ENCODE assay signal across 11 mouse cellular contexts in the genomic region with DNA sequence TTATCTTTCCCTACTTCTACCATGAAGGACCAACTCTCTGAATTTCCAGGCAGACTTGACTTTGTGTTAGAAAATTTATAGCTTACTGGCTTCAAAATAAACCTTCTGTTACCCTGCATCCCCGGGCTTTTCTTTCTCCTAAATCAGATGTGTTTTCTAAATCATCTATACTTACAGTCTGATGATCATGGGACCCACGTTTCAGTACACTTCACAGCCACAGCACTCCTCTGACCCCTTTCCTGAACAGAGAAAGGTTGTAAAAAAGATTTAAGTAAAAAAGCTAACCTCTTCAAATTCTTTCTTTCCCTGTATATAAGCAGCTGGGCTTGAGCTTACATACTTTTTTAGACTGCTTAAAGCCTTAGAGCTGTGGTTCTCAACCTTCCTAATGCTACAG.
"Had no signal": no experiment of that assay in that cellular context is flagged by ENCODE, and none has a peak within 500 bp of the region (broad histone marks: within the 10 kb centered on the region; RNA-seq: fewer than 3 reads in every experiment).

No protein-coding gene starts in this region.

- H3K4me2 ChIP-seq: liver, embryonic 13.5 days; midbrain, embryonic 11.5 days had no signal

- H3K4me1 ChIP-seq: liver, embryonic 13.5 days had no signal

- H3K4me3 ChIP-seq: left cerebral cortex, adult 2 months; liver, embryonic 13.5 days had no signal

- H3K9me3 ChIP-seq: liver, embryonic 13.5 days had no signal

- DNase-seq: kidney, adult 18-20 months; kidney, adult 9 months; liver, embryonic 13.5 days; lung, adult 2 months; lung, postnatal 14 days; lung, postnatal 4 days; midbrain, embryonic 14.5 days; thymus, adult 18-20 months; thymus, postnatal 36 days had no signal

- H3K27ac ChIP-seq: left cerebral cortex, adult 2 months; liver, embryonic 13.5 days had no signal

- H3K36me3 ChIP-seq: liver, embryonic 13.5 days had no signal

- H3K9ac ChIP-seq: liver, embryonic 13.5 days had no signal

- H3K27me3 ChIP-seq: liver, embryonic 13.5 days had no signal
